Mouse (Mus musculus) spleen, embryonic (tissue): ENCODE data around the gene Zpbp2.

Experiments
- CTCF ChIA-PET: fragments of 350-600 bp; sonication (Branson Sonifier 250); formaldehyde crosslinking; loops from one replicate; lab custom pipeline; 2022; lab: Charles Lee

Zpbp2 gene

DNA sequence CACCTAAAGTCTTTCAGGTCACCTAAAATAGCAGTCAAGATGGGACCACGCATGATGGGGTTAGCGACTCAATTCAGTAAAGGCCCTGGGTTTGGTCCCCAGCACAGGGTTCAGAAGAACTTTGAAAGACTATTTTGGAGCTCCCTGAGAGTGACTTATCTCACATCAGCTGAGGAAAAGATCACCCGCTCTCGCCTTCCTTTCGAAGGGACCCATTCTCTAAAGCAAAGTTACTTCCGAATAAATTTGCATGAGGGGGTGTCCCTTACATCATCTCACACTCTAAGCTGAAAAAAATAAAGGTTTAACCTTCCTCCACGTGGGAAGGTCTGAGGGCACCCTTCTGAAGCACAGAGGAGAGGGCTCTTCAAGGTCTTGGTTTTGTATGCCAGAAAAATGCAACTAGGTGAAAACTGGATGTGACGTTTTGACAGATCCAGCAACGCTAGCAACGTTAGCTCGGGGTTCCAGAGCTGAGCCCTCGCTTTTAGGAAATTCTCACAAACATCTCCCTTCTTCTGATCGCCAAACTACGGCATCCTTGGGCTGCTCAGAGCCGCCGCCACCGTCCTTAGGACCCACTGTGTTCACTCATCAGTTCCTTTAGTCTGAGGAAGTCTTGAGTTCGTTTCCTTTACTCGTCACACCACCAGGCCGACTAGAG is 454 bp upstream of the Zpbp2 start:
- CTCF ChIA-PET = no interaction called here

DNA sequence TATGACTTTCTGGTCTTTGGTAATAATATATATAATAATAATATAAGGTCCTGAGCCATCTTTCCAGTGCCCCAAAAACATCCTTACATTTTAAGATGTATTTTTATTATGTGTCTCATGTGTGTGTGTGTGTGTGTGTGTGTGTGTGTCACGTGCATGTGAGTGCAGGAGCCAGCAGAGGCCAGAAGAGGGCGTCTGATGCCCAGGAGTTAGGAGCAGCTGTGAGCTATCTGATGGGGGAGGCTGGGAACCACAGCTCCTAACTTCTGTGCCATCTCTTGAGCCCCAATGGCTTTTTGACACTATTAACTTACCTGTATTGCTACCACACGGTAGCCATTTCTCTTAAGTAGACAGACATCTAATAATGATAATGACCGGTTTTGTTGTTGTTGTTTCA is 3.1 kb downstream of the Zpbp2 start:
- CTCF ChIA-PET = no interaction called here

DNA sequence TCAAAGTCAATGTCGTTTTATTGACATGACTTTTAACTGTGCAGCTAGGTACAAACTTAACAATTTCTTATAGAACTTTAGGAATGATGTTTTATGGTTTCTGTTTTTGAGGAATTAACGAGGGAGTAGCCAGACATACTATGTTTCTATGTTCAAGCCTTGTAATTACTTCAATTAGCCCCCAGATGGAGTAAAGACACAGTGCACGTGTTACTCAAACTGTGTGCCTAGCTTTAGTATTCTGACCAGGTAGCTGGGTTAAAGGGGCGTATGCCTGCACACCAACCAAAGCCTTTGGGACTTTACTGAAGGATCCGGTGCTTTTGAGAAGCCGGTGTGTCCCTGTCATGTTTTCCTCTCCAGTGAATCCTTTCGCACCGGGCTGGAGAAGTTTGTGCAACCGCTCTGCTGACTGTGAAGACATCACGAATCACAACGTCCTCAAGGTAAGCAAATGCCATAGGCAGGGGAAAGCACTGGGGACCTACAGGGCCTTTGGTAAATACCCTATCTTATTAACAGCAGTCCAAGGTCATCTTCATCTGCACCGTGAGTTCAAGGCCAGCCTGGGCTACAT is 4.3 kb downstream of the Zpbp2 start:
- CTCF ChIA-PET = interaction anchor here (0.7 kb wide), 1 partner anchor 48 kb away, joined by 11 read pairs; no protein-coding TSS in a partner anchor

DNA sequence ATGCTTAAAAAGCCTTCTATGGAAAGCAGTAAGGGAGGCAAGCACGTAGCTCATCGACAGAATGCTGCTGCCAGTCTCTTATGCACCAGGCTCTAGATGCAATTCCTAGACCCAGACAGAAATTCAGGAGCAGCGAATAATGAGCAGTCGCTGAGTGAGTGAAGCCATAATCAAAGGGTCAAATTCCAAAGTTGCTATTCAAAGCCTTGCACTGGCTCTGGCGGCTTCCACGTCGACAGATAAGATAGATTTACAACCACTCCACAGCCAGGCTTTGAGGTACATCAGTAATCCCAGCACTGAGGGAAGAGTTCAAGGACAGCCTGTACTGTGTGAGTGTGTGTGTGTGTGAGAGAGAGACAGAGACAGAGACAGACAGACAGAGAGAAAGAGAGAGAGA is 10.0 kb downstream of the Zpbp2 start:
- CTCF ChIA-PET = no interaction called here

DNA sequence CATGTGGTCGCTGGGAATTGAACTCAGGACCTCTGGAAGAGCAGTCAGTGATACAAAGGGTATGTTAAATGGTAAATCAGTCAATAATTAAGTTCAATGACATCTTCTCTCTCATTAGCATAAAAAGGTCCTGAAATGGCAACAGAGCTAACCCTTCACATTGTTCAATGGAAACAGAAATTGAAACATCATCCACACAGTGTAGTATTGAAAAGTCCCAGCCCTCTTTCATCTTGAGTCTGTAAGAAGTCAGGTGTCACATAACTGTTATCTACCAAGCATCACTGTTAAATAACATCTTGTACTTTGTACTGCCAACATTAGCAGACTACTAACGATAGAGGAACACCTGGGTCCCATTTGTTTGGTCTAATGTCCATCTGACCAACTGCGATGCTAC is 12.1 kb downstream of the Zpbp2 start:
- CTCF ChIA-PET = interaction anchor here (0.6 kb wide), 1 partner anchor 417 kb away, joined by 3 read pairs; no protein-coding TSS in a partner anchor

DNA sequence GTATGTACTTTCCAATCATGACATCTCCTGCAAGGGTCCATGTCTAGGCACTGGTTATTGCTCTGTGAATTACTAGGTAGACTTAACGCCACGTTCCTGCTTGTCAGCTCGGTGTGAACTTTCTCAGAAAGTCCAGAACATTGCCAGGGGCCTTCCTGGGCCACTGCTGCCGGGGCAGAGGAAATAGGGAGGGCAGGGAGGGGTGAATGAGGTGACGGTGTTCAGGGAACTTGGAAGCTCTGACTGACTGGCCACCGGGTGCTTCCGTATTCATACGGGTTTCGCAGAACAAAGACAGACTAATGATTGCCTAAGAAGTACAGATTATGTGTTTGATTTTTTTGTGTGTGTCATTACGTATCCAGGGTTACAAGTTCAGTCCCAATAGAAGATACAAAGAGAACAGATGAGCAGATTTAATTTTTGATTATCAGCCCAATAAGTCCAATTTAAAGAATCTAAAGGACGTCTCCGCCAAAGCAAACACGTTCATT is 13.1 kb downstream of the Zpbp2 start:
- CTCF ChIA-PET = interaction anchor here (0.6 kb wide), 1 partner anchor 418 kb away, joined by 3 read pairs; no protein-coding TSS in a partner anchor

DNA sequence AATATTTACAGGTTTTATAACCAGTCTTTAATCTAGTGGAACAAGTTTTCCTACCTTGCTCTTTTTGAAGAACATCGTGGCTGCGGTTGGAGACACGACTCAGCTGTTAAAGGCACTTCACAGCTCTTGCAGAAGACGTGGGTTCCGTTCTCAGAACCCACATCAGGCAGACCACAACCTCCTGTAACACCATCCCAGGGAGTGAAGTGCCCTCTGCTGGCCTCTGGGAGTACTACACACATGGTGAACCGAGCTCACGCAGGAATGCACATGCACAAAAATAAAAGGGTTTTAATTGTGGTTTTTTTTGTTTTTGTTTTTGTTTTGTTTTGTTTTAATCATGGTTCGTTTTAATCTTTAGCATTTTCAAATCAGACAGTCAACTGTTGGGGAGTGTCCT is 17.4 kb downstream of the Zpbp2 start:
- CTCF ChIA-PET = interaction anchor here (0.6 kb wide), 1 partner anchor 221 kb away, joined by 3 read pairs; no protein-coding TSS in a partner anchor

DNA sequence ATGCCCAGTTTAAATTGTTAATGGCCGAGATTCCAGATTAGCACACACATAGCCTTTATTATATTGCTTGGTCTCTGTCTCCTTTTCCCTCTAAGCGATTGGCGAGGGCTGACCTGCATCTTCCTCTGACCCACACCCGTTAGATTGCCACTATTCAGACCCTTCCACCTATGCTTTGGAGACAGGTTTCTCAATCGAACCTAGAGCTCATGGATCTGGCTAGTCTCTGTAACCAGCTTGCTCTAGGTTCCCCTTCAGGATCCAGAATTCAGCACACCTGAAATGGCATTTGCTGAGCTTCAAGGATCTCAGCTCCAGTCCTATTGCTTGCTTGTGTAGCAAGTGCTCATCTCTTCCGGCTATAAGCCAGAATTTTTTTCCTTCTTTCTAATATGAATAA is 18.6 kb downstream of the Zpbp2 start:
- CTCF ChIA-PET = interaction anchor here (0.6 to 0.8 kb wide), 2 partner anchors 166 to 356 kb away, joined by 3 read pairs; no protein-coding TSS in a partner anchor

DNA sequence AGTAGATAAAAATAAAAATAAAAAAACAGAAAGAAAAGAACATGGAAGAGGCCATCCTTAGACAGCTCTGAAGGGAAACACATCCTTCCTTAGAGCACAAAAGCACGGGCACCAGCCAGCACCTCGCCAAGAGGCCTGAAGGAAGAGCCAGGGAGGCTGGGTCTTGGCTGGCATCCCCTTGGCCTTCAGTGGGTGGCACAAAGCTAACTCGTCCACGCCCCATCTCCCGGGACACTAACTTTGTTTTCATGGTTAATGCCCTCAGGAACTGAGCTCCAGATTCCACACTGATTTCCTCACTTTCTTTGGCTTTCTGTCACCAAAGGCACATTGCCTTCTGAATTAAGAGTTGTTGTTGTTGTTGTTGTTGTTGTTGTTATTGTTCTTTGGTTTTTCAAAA is 26.9 kb downstream of the Zpbp2 start:
- CTCF ChIA-PET = no interaction called here

DNA sequence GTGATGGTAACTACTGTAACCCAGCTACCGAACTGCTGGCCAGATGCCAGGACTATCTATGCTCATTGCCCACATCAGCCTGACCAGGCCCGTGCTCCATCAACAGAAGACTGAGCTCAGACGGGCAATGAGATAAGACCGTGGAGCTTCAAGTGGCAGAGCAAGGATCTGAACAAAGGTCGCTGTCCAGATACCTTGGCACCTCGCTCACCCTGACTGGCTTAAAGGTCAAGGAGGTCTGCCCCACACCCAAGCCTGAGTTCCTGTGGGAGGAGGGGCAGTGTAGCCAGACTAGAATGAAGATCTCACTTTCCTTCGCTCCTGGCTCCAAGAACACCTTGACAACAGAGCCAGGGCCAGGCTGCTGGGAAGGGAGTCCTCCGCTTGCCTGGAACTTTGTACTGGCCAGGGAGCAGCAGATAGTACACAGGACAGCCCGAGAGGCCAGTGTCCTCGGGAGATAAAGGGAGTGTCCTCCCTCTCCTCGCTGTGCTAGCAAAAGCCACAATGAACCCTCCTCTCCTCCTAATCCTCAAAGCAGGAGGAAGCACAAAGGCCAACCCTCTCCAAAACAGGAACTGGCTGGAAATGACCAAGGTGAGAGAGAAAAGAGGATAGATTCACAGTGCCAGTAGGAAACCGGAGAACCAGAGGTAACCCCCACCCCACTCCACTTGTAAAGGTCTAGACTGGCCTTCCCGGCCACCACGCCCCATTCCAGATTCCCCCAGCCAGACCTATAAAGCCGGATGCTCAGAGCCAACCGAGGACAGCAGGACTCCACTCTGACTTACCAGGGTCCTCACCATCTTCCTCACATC is 29.6 kb downstream of the Zpbp2 start:
- CTCF ChIA-PET = no interaction called here

DNA sequence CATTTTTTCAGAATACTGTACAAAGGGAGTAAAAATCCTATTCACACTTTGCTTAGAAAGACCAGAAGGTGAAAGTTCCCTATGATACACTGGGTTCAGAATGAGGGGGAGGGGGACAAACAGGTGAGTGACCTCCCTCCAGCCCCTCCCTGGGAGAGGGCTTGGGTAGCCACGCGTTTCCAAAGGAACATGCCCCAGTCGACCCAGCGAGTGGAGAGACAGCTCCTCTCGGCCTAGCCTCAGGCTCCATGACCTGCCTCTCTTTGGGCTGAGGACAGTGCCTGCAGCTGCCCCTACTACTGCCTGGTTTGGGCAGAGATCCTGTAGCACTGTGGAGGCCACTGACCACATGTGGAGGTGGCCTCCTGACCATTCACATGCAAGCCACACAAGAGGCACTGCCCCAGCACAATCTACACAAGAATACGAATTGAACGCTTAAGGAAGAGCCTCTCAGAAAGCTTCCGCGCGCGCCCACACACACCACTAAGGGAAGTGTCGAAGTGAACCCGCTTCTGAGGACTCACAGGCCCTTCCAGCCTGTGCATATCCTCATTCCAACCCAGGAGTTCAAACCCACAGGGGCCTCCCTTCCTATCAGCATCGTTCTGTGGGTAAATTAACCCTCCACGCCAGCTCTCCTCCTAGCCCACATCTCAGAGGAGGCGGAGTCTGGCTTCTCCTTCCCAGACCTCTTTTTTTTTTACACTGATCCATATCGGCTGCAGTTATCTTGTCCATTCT is 30.6 kb downstream of the Zpbp2 start:
- CTCF ChIA-PET = no interaction called here

DNA sequence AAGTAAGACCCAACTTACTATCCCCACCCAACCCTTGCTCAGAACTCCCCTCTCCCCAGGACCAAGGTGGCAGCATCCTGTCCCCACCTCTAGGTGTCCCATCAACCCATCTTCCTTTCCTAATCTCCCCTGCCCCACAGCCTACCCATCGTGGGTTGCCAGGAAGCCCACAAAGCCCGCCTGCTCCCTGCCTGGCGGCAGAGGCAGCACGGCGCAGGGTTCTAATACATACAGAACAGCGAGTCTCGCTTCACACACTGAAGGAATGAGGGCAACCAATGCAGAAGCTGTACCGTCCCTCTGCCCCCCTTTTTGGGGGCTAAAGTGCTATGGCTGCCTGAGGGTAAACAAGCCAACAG is 31.1 kb downstream of the Zpbp2 start:
- CTCF ChIA-PET = interaction anchor here (0.5 kb wide), 1 partner anchor 11 kb away, joined by 3 read pairs; no protein-coding TSS in a partner anchor

DNA sequence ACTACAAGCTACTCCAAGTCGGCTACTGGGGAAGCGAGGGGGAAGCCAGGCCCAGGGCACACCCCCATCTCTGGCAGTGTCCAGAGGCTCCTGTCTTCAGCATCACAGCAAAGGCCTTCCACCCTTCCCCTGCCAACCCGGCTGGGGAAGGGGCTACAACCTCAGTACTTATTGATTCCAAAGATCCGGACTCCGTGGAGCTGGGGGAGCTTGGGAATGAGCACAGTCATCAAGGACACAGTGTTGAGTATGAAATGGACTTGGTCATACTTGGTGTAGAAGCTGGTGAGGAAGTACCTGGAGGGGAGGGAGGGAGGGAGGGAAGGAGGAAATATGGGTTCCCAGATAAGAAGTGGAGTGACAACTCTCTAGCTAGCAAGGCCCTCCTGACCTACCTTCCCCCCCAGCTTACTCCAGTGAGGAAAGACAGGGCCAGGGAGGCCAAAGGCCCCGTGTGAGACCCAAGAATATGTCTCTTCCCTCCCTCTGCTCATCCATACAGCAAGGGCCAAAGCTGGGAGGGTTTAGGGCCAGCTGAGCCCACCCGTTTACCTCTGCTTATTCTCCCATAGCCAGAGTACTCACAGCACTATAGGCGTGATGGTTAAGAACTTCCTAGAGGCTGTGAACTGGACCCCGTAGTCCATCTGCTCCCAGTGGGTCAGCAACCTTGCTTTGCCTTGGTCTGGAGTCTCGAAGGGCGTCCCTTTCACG is 31.8 kb downstream of the Zpbp2 start:
- CTCF ChIA-PET = interaction anchor here (0.5 kb wide), 1 partner anchor 10 kb away, joined by 3 read pairs; no protein-coding TSS in a partner anchor

DNA sequence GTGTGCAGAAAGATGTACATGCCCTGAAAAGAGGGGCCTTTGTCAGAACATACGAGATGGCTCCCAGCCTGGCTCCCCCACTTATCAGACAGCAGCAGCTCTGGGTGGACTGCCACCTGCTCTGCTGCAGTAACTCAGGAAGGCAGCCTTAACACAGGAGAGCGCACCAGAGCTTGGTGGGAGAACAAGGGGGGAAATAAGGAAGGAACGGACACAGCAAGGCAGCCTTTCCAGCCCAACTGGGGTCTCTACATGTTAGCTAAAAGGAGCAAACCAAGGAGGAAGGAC is 32.3 kb downstream of the Zpbp2 start:
- CTCF ChIA-PET = interaction anchor here (0.6 kb wide), 1 partner anchor 18 kb away, joined by 6 read pairs; no protein-coding TSS in a partner anchor

DNA sequence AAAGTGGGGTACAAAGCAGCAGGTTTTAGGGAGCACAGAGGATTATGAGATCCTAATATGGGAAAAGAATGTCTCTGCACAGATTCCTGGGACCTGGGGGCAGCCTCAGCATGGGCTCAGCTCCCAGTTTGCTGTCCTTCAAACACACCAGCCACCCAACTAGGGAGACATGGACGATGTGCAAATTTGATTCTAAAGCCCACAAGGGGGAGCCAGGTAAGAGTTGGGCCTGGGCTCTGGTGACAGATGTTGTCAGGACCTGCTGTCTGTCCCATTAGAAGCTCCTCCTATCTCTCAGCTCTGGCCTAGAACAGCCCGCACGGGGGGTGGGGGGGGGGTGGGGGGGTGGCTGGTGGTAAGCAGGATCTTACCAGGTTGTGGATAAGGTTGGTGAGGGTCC is 32.7 kb downstream of the Zpbp2 start:
- CTCF ChIA-PET = interaction anchor here (0.6 kb wide), 1 partner anchor 17 kb away, joined by 6 read pairs; no protein-coding TSS in a partner anchor

DNA sequence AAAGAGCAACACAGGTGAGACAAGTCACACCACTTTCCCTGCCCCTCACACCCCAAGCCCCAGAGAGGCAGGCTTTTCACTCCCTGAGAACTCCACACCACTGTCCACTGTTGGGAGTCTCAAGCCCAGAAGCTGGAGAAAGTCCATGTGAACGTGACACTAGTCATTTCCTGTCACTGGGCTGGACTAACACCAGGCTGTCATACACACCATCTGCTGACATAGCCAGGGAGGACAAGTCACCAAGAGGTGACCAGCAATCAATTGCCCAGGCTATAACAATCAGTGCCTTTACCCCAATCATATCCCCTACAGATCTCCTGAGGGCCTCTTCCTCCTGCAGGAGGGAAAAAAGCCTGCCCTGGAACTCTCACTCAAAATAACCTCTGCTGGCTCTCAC is 33.2 kb downstream of the Zpbp2 start:
- CTCF ChIA-PET = no interaction called here

DNA sequence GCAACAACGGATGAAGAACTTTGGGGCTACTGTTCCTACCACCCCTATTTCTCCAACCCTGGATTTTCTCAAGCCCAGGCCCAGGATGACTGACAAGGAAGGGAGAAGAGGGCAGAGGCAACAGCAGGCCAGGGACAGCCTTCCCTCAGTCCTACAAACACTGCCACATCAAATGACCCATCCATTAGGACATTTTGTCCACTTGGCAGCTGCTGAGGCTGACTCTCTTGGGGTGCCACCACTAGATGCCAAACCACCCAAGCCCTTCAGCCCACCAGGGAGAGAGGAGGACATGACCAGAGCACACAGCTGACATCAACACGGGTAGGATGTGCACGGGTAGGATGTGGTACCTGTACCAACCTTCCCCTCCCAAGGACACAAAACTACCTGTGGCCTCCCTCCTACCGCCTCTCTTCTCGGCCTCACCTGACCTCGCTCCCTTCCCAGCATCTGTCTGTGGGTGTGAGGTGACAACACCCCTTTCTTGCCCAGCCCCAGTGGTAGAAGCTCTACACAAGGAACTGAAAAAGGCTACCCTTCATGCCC is 33.8 kb downstream of the Zpbp2 start:
- CTCF ChIA-PET = interaction anchor here (0.5 to 0.6 kb wide), 2 partner anchors 12 to 15 kb away, joined by 3 read pairs; no protein-coding TSS in a partner anchor

DNA sequence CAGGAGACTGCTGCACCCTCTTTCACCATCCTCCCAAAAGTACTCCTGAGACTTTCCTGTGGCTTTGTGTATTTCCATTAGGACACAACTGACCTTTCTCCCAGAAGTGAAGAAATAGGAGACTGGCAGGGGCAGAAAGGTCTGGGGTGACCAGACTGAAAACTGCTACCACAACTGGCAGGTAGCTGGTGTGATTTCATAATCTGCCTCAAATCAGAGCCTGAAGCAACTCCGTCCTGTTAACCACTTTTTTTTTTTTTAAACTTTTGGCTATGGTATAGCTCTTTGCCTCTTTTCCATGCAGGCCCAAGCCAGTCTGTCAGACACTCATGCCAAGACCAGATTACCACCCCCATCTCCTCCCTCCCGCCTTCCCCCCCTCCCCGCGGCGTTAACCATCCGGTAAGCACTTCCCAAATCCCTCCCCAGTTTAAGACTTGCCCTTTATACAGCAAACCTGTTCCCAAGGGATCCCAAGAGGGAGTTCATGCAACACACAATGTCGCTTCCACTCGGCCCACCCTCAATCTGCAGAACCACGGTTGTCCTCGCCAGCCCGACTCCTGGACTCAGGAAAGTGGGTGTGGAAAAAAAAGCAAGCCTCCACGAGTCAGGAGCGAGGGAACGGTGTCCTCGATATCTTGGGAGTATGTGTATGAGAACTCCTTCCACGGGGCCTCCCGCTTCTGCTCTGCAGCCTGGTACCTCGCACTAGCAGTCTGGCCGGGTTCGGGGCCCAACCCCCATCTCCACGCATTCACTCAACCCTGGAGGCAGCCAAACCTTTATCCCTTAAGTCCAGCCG is 35.4 kb downstream of the Zpbp2 start:
- CTCF ChIA-PET = interaction anchor here (0.7 kb wide), 1 partner anchor 574 kb away, joined by 4 read pairs; no protein-coding TSS in a partner anchor

DNA sequence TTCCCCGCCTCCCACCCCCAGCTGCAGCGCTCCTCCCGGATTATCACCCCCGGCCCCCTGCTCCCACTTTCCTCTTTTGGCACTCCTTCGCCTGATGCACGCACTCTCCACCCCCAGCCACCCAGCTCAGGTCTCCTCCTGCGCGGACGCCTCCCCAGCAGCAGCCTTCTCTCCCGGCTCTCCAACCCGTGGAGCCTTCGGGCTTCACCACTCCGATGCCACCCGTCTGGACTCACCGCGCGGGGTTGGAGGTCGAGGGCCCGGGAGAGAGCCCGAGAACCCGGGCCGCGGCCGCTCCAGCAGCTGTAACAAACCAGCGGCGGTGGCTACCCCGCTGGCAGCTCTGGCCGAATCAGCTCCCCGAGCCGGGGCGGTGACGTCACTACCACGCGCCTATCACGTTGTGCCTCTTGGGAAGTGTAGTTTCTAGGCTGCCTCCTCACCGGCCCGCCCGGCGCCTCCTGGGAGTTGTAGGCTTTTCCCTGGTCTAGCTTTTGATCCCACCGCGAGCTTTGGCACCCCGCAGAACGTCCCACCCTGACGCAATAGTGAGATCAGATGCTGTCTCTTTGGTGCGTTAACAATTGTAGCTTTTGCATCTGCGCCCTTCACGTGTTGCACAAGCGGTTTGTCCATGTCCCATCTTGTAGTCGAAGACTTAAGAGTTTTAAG is 36.1 kb downstream of the Zpbp2 start, which contains the start of gene Ormdl3:
Gene Ormdl3 (minus strand): TSS at position 477 of the 672 bp plus-strand sequence.
- CTCF ChIA-PET = interaction anchor here (0.5 to 0.9 kb wide), 2 partner anchors 30 to 238 kb away, joined by 3 read pairs; no protein-coding TSS in a partner anchor
